Mouse (Mus musculus) liver, embryonic 12.5 days (tissue): ENCODE results near the gene Dnase2a. TPM values are rescaled to one million over a fixed set of nuclear protein-coding genes. Genes with fewer than 3 reads are reported as not detected.

Experiments
- ATAC-seq: fragments of 200-750 bp; cut with Nextera tagmentation; 2 replicates; pipeline ENCODE4 v1.8.0; 2017; ENCODE audit warnings: moderate number of reproducible peaks, mild to moderate bottlenecking, moderate library complexity
- H3K27ac ChIP-seq: fragments of 300-500 bp; sonication (generic); 2 replicates; pipeline ENCODE4 v1.5.1; 2016; ENCODE audit warnings: mild to moderate bottlenecking
- H3K27me3 ChIP-seq: fragments of 300-500 bp; sonication (generic); replicated peaks from 2 replicates; pipeline ENCODE4 v1.6.1; 2016; ENCODE audit warnings: mild to moderate bottlenecking, moderate library complexity
- H3K36me3 ChIP-seq: fragments of 300-500 bp; sonication (generic); 2 replicates; pipeline ENCODE4 v1.6.1; 2016; ENCODE audit warnings: mild to moderate bottlenecking, moderate library complexity
- H3K4me1 ChIP-seq: fragments of 300-500 bp; sonication (generic); 2 replicates; pipeline ENCODE4 v1.6.1; 2016
- H3K4me2 ChIP-seq: fragments of 300-500 bp; sonication (generic); 2 replicates; pipeline ENCODE4 v1.6.1; 2016; ENCODE audit warnings: mild to moderate bottlenecking, moderate library complexity
- H3K4me3 ChIP-seq: fragments of 300-500 bp; sonication (generic); 2 replicates; pipeline ENCODE4 v1.5.1; 2016; ENCODE audit warnings: mild to moderate bottlenecking, moderate library complexity
- H3K9ac ChIP-seq: fragments of 300-500 bp; sonication (generic); 2 replicates; pipeline ENCODE4 v1.6.1; 2016; ENCODE audit warnings: mild to moderate bottlenecking, moderate library complexity
- H3K9me3 ChIP-seq: fragments of 300-500 bp; sonication (generic); replicated peaks from 2 replicates; pipeline ENCODE4 v1.6.1; 2016; ENCODE audit warnings: mild to moderate bottlenecking, moderate library complexity
- WGBS: fragments of 180-500 bp; shearing (Covaris S2); methylation state at CpG from one replicate; pipeline ENCODE4 v1.1.7; 2016; ENCODE audit not compliant: insufficient replicate concordance; 5-methylcytosine and 5-hydroxymethylcytosine counted together
- microRNA-seq: library from miRNA; unstranded; fragments of <30 nt; microRNA quantifications from one replicate; pipeline ENCODE4, GENCODE M21; 2017
- polyA plus RNA-seq: library from polyadenylated mRNA; unstranded; fragments of >200 nt; fragmentation: Nextera tagmentation; extraction: Ambion mirVana; gene quantifications from 2 replicates; pipeline ENCODE4 v1.2.1, GENCODE M21; 2016

Gene Dnase2a
- polyA plus RNA-seq, 1 experiment from 2014 or later = 10.8 TPM

DNA sequence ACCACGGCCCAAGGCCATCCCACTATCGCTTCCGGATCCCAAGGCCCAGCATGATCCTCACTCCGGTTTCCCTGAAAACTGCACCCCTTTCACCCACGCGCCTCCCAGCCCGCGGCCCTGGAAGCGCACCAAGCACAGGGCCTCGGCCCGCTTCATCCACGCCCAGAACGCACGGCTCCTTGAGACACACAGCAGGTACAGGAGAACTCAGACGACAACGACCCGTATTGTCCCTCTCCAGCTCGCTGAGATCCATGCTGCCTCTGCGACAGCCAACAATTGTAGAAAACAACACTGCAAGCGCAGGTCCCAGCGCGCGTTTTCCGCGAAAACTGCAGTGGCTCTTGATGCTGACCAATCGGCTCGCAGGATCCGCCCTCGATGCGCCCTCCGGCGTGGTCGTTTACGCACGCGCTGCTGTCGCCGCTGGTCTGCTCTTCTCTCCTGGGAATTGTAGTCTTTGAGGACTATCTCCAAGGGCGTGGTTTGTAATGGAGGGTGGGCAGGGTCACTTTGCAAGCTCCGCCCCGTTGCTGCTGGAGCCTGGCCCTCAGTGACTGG, 57.5 kb downstream of the Dnase2a start:
- H3K4me3 ChIP-seq = peak overlapping the region; percentile 84
- peak overlapping the region; percentile 89 for H3K9ac ChIP-seq
- peak overlapping the region; percentile 97 for H3K27ac ChIP-seq
- H3K27me3 ChIP-seq = no peaks in the 10 kb centered on the region
- under 1% methylated on average over 41 of the region's 41 CpGs for WGBS
- H3K4me1 ChIP-seq = peaks cover 53% of the 10 kb centered on the region
- H3K9me3 ChIP-seq = no peaks in the 10 kb centered on the region
- peak; percentile 76 for ATAC-seq
- H3K4me2 ChIP-seq = peak overlapping the region; percentile 94
- peaks cover 41% of the 10 kb centered on the region for H3K36me3 ChIP-seq

DNA sequence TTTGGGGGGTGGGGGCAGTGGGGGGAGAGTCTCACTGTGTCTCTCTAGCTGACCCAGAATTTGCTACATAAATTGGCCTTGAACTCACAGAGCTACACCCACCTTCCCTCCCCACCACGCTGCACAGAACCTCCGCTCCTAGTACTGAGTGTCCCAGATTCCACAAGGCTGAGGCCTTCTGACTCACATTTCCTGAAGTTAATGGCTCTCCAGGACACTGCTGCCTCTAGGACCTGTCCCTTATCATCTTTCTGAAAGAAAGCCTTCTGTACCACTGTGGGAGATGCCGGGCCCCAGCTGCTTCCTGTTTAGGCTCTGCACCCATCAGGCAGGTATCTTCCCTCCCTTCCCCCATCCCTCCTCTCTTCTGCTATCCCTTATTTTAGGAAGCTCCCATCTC, 58.2 kb downstream of the Dnase2a start:
- no peak for ATAC-seq
- Histone ChIP-seq H3K9me3 (no peaks in the 10 kb centered on the region), H3K27ac (peak overlapping the region; percentile 97), H3K9ac (peak overlapping the region; percentile 62), H3K4me1 (peaks cover 61% of the 10 kb centered on the region), H3K4me2 (peak overlapping the region; percentile 94), H3K36me3 (peaks cover 41% of the 10 kb centered on the region), H3K27me3 (no peaks in the 10 kb centered on the region), H3K4me3 (peak overlapping the region; percentile 84)
- 11% methylated on average over 3 of the region's 3 CpGs for WGBS

- Histone ChIP-seq H3K4me3 (peak overlapping the region; percentile 81; the same call in 1 of the 2 replicates), H3K27me3 (no peaks in the 10 kb centered on the region), H3K27ac (peak overlapping the region; percentile 97), H3K36me3 (peaks cover 41% of the 10 kb centered on the region), H3K4me2 (peak overlapping the region; percentile 94), H3K9ac (peak overlapping the region; percentile 94), H3K9me3 (no peaks in the 10 kb centered on the region), H3K4me1 (peaks cover 72% of the 10 kb centered on the region)
- 82% methylated on average over 13 of the region's 13 CpGs for WGBS
- no peak for ATAC-seq
Measured at GRCm38 (mm10) chr8:84967532-84968304, 59.4 kb downstream of the Dnase2a start.

DNA sequence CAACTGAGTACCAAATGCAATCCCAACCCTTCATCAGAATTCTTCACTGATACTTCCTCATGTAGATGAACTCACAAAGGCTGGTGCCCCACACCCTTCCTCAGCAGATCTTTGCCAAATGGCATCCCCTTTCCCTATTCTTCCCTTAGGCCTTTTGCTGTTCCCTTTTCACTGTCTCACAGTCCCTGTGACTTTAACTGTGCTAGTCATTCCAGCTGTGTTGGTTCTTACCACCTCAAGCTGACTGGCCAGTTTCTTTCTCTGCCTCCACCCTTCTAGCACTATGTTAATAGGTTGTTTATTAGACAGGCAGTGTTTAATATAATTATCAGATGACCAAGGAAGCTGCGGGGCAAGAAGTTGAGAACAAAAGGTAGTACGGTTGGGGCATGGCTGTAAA, 60.3 kb downstream of the Dnase2a start:
- Histone ChIP-seq H3K27me3 (no peaks in the 10 kb centered on the region), H3K9ac (peak overlapping the region; percentile 94), H3K9me3 (no peaks in the 10 kb centered on the region), H3K36me3 (peaks cover 44% of the 10 kb centered on the region), H3K4me2 (peak overlapping the region; percentile 94), H3K27ac (peak overlapping the region; percentile 97), H3K4me3 (peak overlapping the region; percentile 81), H3K4me1 (peaks cover 81% of the 10 kb centered on the region)
- ATAC-seq = no peak
- WGBS = 13% methylated on average over 2 of the region's 2 CpGs

GRCm38 (mm10) chr8:84969241-84970134, 61.1 kb downstream of the Dnase2a start, which contains the start of the genes Gm49661, Prdx2 and Rnaseh2a:
Gene Gm49661 (minus strand): TSS chr8:84969433.
Gene Prdx2 (plus strand): TSS chr8:84969587.
Gene Rnaseh2a (minus strand): TSS chr8:84969767.
- Histone ChIP-seq H3K4me3 (peak within 1 kb of the TSS; percentile 81), H3K9ac (peak within 1 kb of the TSS; percentile 94), H3K4me2 (peak within 1 kb of the TSS; percentile 94), H3K36me3 (peaks cover 44% of the 10 kb centered on the region), H3K9me3 (no peaks in the 10 kb centered on the region), H3K4me1 (peaks cover 81% of the 10 kb centered on the region), H3K27ac (peak within 1 kb of the TSS; percentile 97), H3K27me3 (no peaks in the 10 kb centered on the region)
- under 1% methylated on average over 56 of the region's 56 CpGs for WGBS
- peak; percentile 66 for ATAC-seq

GRCm38 (mm10) chr8:84970135-84970790, 61.9 kb downstream of the Dnase2a start:
- Histone ChIP-seq H3K27ac (peak overlapping the region; percentile 97), H3K36me3 (peaks cover 51% of the 10 kb centered on the region), H3K27me3 (no peaks in the 10 kb centered on the region), H3K4me2 (peak overlapping the region; percentile 94), H3K9ac (peak overlapping the region; percentile 94), H3K4me3 (peak overlapping the region; percentile 81), H3K9me3 (no peaks in the 10 kb centered on the region), H3K4me1 (peaks cover 81% of the 10 kb centered on the region)
- no peak for ATAC-seq
- WGBS = 4% methylated on average over 21 of the region's 21 CpGs

GRCm38 (mm10) chr8:84970913-84971312, 62.6 kb downstream of the Dnase2a start:
- ATAC-seq = peak; percentile 86
- H3K36me3 ChIP-seq = peaks cover 55% of the 10 kb centered on the region

More at GRCm38 (mm10) chr8:84970913-84971312, 62.6 kb downstream of the Dnase2a start:
- peak overlapping the region; percentile 94 for H3K9ac ChIP-seq
- H3K4me2 ChIP-seq = peak overlapping the region; percentile 94
- peak overlapping the region; percentile 81 for H3K4me3 ChIP-seq
- peaks cover 86% of the 10 kb centered on the region for H3K4me1 ChIP-seq
- WGBS = 20% methylated on average over 5 of the region's 5 CpGs
- H3K27me3 ChIP-seq = no peaks in the 10 kb centered on the region
- H3K9me3 ChIP-seq = no peaks in the 10 kb centered on the region
- H3K27ac ChIP-seq = peak overlapping the region; percentile 97

Small RNAs within 50 kb of the gene (microRNA-seq; reads per million reads assigned to microRNA genes)
- gene Gm24197 (not detected), gene Mir7069 (4.6 reads per million, percentile 7 among the genes with 10 or more reads in this experiment)

Other genes with a start within 250 kb of the Dnase2a start
- gene Ier2, start 245.7 kb upstream of the Dnase2a start, polyA plus RNA-seq = 36.4 and 37.4 TPM in 2 replicates
- gene Trmt1, start 222.3 kb upstream of the Dnase2a start, polyA plus RNA-seq = 57.3 and 62.0 TPM in 2 replicates
- 12.5 and 12.9 TPM in 2 replicates for gene Nacc1, start 220.7 kb upstream of the Dnase2a start, polyA plus RNA-seq
- 82.3 and 83.1 TPM in 2 replicates for gene Lyl1, start 207.1 kb upstream of the Dnase2a start, polyA plus RNA-seq
- gene G430095P16Rik, start 185.6 kb upstream of the Dnase2a start, polyA plus RNA-seq = 11.0 and 12.0 TPM in 2 replicates
- 2.8 and 2.9 TPM in 2 replicates for gene Nfix, start 108.2 kb upstream of the Dnase2a start, polyA plus RNA-seq
- 3.4 and 4.3 TPM in 2 replicates for gene Dand5, start 85.7 kb upstream of the Dnase2a start, polyA plus RNA-seq
- gene Gadd45gip1, start 77.0 kb upstream of the Dnase2a start, polyA plus RNA-seq = 69.9 and 71.0 TPM in 2 replicates
- gene Rad23a, start 67.9 kb upstream of the Dnase2a start, polyA plus RNA-seq = 274 and 281 TPM in 2 replicates
- 590 and 610 TPM in 2 replicates for gene Calr, start 61.6 kb upstream of the Dnase2a start, polyA plus RNA-seq
- 96.3 and 98.6 TPM in 2 replicates for gene Farsa, start 51.6 kb upstream of the Dnase2a start, polyA plus RNA-seq
- 110 TPM in 2 replicates for gene Syce2, start 36.4 kb upstream of the Dnase2a start, polyA plus RNA-seq
- 41.1 and 44.3 TPM in 2 replicates for gene Gcdh, start 14.6 kb upstream of the Dnase2a start, polyA plus RNA-seq
- 517 and 552 TPM in 2 replicates for gene Klf1, start 6.6 kb upstream of the Dnase2a start, polyA plus RNA-seq
- 0.18 TPM in 2 replicates for gene Mast1, start 28.8 kb downstream of the Dnase2a start, polyA plus RNA-seq
- gene Rtbdn, start 38.4 kb downstream of the Dnase2a start, polyA plus RNA-seq = 0.39 and 0.60 TPM in 2 replicates
- 1.1 TPM in 1 of 2 replicates, not detected in the other for gene Gm49661, start 60.9 kb downstream of the Dnase2a start, polyA plus RNA-seq
- 1,859 and 1,895 TPM in 2 replicates for gene Prdx2, start 61.0 kb downstream of the Dnase2a start, polyA plus RNA-seq
- 149 and 150 TPM in 2 replicates for gene Rnaseh2a, start 61.2 kb downstream of the Dnase2a start, polyA plus RNA-seq
- 18.0 and 18.3 TPM in 2 replicates for gene Junb, start 70.2 kb downstream of the Dnase2a start, polyA plus RNA-seq
- gene Hook2, start 82.0 kb downstream of the Dnase2a start, polyA plus RNA-seq = 10.8 and 10.9 TPM in 2 replicates
- not detected in 2 replicates for gene Best2, start 106.0 kb downstream of the Dnase2a start, polyA plus RNA-seq
- 85.8 and 87.3 TPM in 2 replicates for gene Asna1, start 116.7 kb downstream of the Dnase2a start, polyA plus RNA-seq
- 133 and 139 TPM in 2 replicates for gene Trir, start 118.3 kb downstream of the Dnase2a start, polyA plus RNA-seq
- gene Tnpo2, start 128.4 kb downstream of the Dnase2a start, polyA plus RNA-seq = 31.1 and 32.3 TPM in 2 replicates
- gene Fbxw9, start 151.5 kb downstream of the Dnase2a start, polyA plus RNA-seq = 8.5 and 9.5 TPM in 2 replicates
- gene Gm5741, start 159.4 kb downstream of the Dnase2a start, polyA plus RNA-seq = 0.80 TPM in 1 of 2 replicates, not detected in the other
- 51.6 and 52.3 TPM in 2 replicates for gene Dhps, start 163.2 kb downstream of the Dnase2a start, polyA plus RNA-seq
- gene Wdr83os, start 172.2 kb downstream of the Dnase2a start, polyA plus RNA-seq = 80.1 and 87.7 TPM in 2 replicates
- 30.8 and 33.1 TPM in 2 replicates for gene Wdr83, start 172.7 kb downstream of the Dnase2a start, polyA plus RNA-seq
- 23.5 and 26.7 TPM in 2 replicates for gene Man2b1, start 174.7 kb downstream of the Dnase2a start, polyA plus RNA-seq
- 0.35 and 0.66 TPM in 2 replicates for gene Zfp791, start 214.5 kb downstream of the Dnase2a start, polyA plus RNA-seq
- not detected in 2 replicates for gene Cks1brt, start 243.4 kb downstream of the Dnase2a start, polyA plus RNA-seq